Mouse (Mus musculus): ENCODE measurements around the gene Arhgap22. TPM values are rescaled to one million over a fixed set of nuclear protein-coding genes. Genes with fewer than 3 reads are reported as not detected.

Gene Arhgap22
- polyA plus RNA-seq, 1 experiment from 2014 or later = 2.6 TPM

GRCm38 (mm10) chr14:33250956-33251745 lies 37.3 kb downstream of the Arhgap22 start:
- H3K9me3 ChIP-seq = no peaks in the 10 kb centered on the region
- no peaks in the 10 kb centered on the region for H3K36me3 ChIP-seq (replicated peaks)
- ATAC-seq (replicated peaks) = no peak
- H3K27me3 ChIP-seq (replicated peaks) = 0 out of 2 replicates have a peak, but pooled peaks cover 13% of the 10 kb centered on the region
- 9% methylated on average over 13 of the region's 13 CpGs for WGBS
- H3K4me1 ChIP-seq = peaks cover 13% of the 10 kb centered on the region
- peak overlapping the region; percentile 95 for H3K4me2 ChIP-seq
- no peak overlapping the region for H3K9ac ChIP-seq
- H3K4me3 ChIP-seq = peak overlapping the region; percentile 43
- H3K27ac ChIP-seq = no peak overlapping the region

- Histone ChIP-seq H3K36me3 (replicated peaks) (no peaks in the 10 kb centered on the region), H3K4me2 (no peak overlapping the region), H3K27me3 (replicated peaks) (no peaks in the 10 kb centered on the region), H3K4me1 (no peaks in the 10 kb centered on the region), H3K27ac (no peak overlapping the region), H3K9me3 (no peaks in the 10 kb centered on the region), H3K9ac (no peak overlapping the region), H3K4me3 (no peak overlapping the region)
- WGBS = 91% methylated on average over 5 of the region's 5 CpGs
- ATAC-seq (replicated peaks) = no peak
These were observed 44.4 kb downstream of the Arhgap22 start for GRCm38 (mm10) chr14:33258256-33258655.

GRCm38 (mm10) chr14:33260131-33260530 lies 46.3 kb downstream of the Arhgap22 start:
- no peaks in the 10 kb centered on the region for H3K27me3 ChIP-seq (replicated peaks)
- no peaks in the 10 kb centered on the region for H3K9me3 ChIP-seq
- no peak overlapping the region for H3K4me2 ChIP-seq
- ATAC-seq (replicated peaks) = no peak
- H3K4me3 ChIP-seq = no peak overlapping the region
- H3K27ac ChIP-seq = no peak overlapping the region
- no peaks in the 10 kb centered on the region for H3K36me3 ChIP-seq (replicated peaks)
- H3K9ac ChIP-seq = no peak overlapping the region
- no peaks in the 10 kb centered on the region for H3K4me1 ChIP-seq
- WGBS = 86% methylated on average over 6 of the region's 6 CpGs

GRCm38 (mm10) chr14:33264795-33265194 lies 51.0 kb downstream of the Arhgap22 start:
- Histone ChIP-seq H3K36me3 (replicated peaks) (no peaks in the 10 kb centered on the region), H3K4me1 (no peaks in the 10 kb centered on the region), H3K4me2 (no peak overlapping the region), H3K9ac (no peak overlapping the region), H3K27ac (no peak overlapping the region), H3K9me3 (peaks cover 7% of the 10 kb centered on the region; the same call in 1 of the 2 replicates), H3K4me3 (no peak overlapping the region), H3K27me3 (replicated peaks) (no peaks in the 10 kb centered on the region)
- no peak for ATAC-seq (replicated peaks)
- 88% methylated on average over 13 of the region's 13 CpGs for WGBS

- H3K9me3 ChIP-seq = no peaks in the 10 kb centered on the region
- H3K27me3 ChIP-seq (replicated peaks) = no peaks in the 10 kb centered on the region
- no peak for ATAC-seq (replicated peaks)
- no peak overlapping the region for H3K9ac ChIP-seq
- 67% methylated on average over 2 of the region's 2 CpGs for WGBS
- H3K4me2 ChIP-seq = no peak overlapping the region
- H3K36me3 ChIP-seq (replicated peaks) = no peaks in the 10 kb centered on the region
- no peak overlapping the region for H3K27ac ChIP-seq
- no peak overlapping the region for H3K4me3 ChIP-seq
- H3K4me1 ChIP-seq = no peaks in the 10 kb centered on the region
These were observed 62.4 kb downstream of the Arhgap22 start for GRCm38 (mm10) chr14:33276240-33276639.

- Histone ChIP-seq H3K9me3 (no peaks in the 10 kb centered on the region), H3K4me2 (no peak overlapping the region), H3K27ac (no peak overlapping the region), H3K4me1 (no peaks in the 10 kb centered on the region), H3K27me3 (replicated peaks) (no peaks in the 10 kb centered on the region), H3K9ac (no peak overlapping the region), H3K4me3 (no peak overlapping the region), H3K36me3 (replicated peaks) (no peaks in the 10 kb centered on the region)
- 75% methylated on average over 2 of the region's 2 CpGs for WGBS
- no peak for ATAC-seq (replicated peaks)
These were observed 64.5 kb downstream of the Arhgap22 start for GRCm38 (mm10) chr14:33278374-33278773.

GRCm38 (mm10) chr14:33280921-33281320 lies 67.1 kb downstream of the Arhgap22 start:
- ATAC-seq (replicated peaks) = no peak
- H3K9ac ChIP-seq = no peak overlapping the region
- no peaks in the 10 kb centered on the region for H3K9me3 ChIP-seq
- H3K27ac ChIP-seq = no peak overlapping the region
- H3K36me3 ChIP-seq (replicated peaks) = no peaks in the 10 kb centered on the region
- no peaks in the 10 kb centered on the region for H3K4me1 ChIP-seq
- H3K4me3 ChIP-seq = no peak overlapping the region
- no peak overlapping the region for H3K4me2 ChIP-seq
- 89% methylated on average over 2 of the region's 2 CpGs for WGBS
- H3K27me3 ChIP-seq (replicated peaks) = no peaks in the 10 kb centered on the region

GRCm38 (mm10) chr14:33282447-33282846 lies 68.6 kb downstream of the Arhgap22 start:
- Histone ChIP-seq H3K27me3 (replicated peaks) (no peaks in the 10 kb centered on the region), H3K36me3 (replicated peaks) (no peaks in the 10 kb centered on the region), H3K4me2 (no peak overlapping the region), H3K9me3 (no peaks in the 10 kb centered on the region), H3K9ac (no peak overlapping the region), H3K4me3 (no peak overlapping the region), H3K27ac (no peak overlapping the region), H3K4me1 (no peaks in the 10 kb centered on the region)
- no peak for ATAC-seq (replicated peaks)
- WGBS = 85% methylated on average over 4 of the region's 4 CpGs

- 68% methylated on average over 4 of the region's 4 CpGs for WGBS
- Histone ChIP-seq H3K4me1 (no peaks in the 10 kb centered on the region), H3K4me2 (no peak overlapping the region), H3K4me3 (no peak overlapping the region), H3K9ac (no peak overlapping the region), H3K36me3 (replicated peaks) (no peaks in the 10 kb centered on the region), H3K9me3 (no peaks in the 10 kb centered on the region), H3K27me3 (replicated peaks) (no peaks in the 10 kb centered on the region), H3K27ac (no peak overlapping the region)
- ATAC-seq (replicated peaks) = no peak
These were observed 74.1 kb downstream of the Arhgap22 start for GRCm38 (mm10) chr14:33287920-33288319.

- ATAC-seq (replicated peaks) = no peak
- Histone ChIP-seq H3K4me2 (no peak overlapping the region), H3K9me3 (no peaks in the 10 kb centered on the region), H3K9ac (no peak overlapping the region), H3K27ac (no peak overlapping the region), H3K4me1 (no peaks in the 10 kb centered on the region), H3K4me3 (no peak overlapping the region), H3K36me3 (replicated peaks) (no peaks in the 10 kb centered on the region), H3K27me3 (replicated peaks) (no peaks in the 10 kb centered on the region)
- 85% methylated on average over 9 of the region's 9 CpGs for WGBS
These were observed 76.2 kb downstream of the Arhgap22 start for GRCm38 (mm10) chr14:33290038-33290437.

GRCm38 (mm10) chr14:33294488-33294887 lies 80.7 kb downstream of the Arhgap22 start:
- Histone ChIP-seq H3K36me3 (replicated peaks) (no peaks in the 10 kb centered on the region), H3K9ac (no peak overlapping the region), H3K4me3 (no peak overlapping the region), H3K27me3 (replicated peaks) (no peaks in the 10 kb centered on the region), H3K4me2 (no peak overlapping the region), H3K4me1 (peaks cover 6% of the 10 kb centered on the region), H3K9me3 (no peaks in the 10 kb centered on the region), H3K27ac (no peak overlapping the region)
- WGBS = 40% methylated on average over 1 of the region's 1 CpGs
- no peak for ATAC-seq (replicated peaks)

- H3K4me2 ChIP-seq = no peak overlapping the region; the same call in 1 of the 2 replicates
- no peak overlapping the region for H3K4me3 ChIP-seq
- peaks cover 6% of the 10 kb centered on the region for H3K4me1 ChIP-seq
- 60% methylated on average over 16 of the region's 16 CpGs for WGBS
- no peak overlapping the region for H3K9ac ChIP-seq
- ATAC-seq (replicated peaks) = peak; percentile 62
- H3K27me3 ChIP-seq (replicated peaks) = no peaks in the 10 kb centered on the region
- H3K36me3 ChIP-seq (replicated peaks) = no peaks in the 10 kb centered on the region
- peak overlapping the region; percentile 37; the same call in 1 of the 2 replicates for H3K27ac ChIP-seq
- no peaks in the 10 kb centered on the region for H3K9me3 ChIP-seq
These were observed 83.0 kb downstream of the Arhgap22 start for GRCm38 (mm10) chr14:33296698-33297341.

- no peak for ATAC-seq (replicated peaks)
- Histone ChIP-seq H3K36me3 (replicated peaks) (no peaks in the 10 kb centered on the region), H3K27ac (no peak overlapping the region), H3K9me3 (no peaks in the 10 kb centered on the region), H3K9ac (no peak overlapping the region), H3K4me3 (no peak overlapping the region), H3K4me2 (no peak overlapping the region), H3K4me1 (peaks cover 6% of the 10 kb centered on the region), H3K27me3 (replicated peaks) (no peaks in the 10 kb centered on the region)
- 21% methylated on average over 2 of the region's 2 CpGs for WGBS
These were observed 86.8 kb downstream of the Arhgap22 start for GRCm38 (mm10) chr14:33300591-33300990.

Data from midbrain, embryonic 15.5 days (tissue).